ENCODE assay signal across 9 mouse cellular contexts in genomic region chr19:45742218-45742983, GRCm38 (mm10). TPM values are rescaled to one million over a fixed set of nuclear protein-coding genes. Genes with fewer than 3 reads are reported as not detected.
A peak's percentile ranks its signal among the peaks of the same experiment; 100 is the strongest.
DNase-seq lines count a peak whose midpoint lies in the region; ATAC-seq and TF ChIP-seq lines count a peak whose summit lies in the region.
"Had no signal": no experiment of that assay in that cellular context is flagged by ENCODE, and none has a peak within 500 bp of the region (broad histone marks: within the 10 kb centered on the region; RNA-seq: fewer than 3 reads in every experiment).

Fgf8 (minus strand) TSS chr19:45742915.

- H3K4me3 ChIP-seq in heart, embryonic 11.5 days (ENCODE audit: low read depth, low read length): peak within 1 kb of the TSS; percentile 54
- H3K4me3 ChIP-seq in E14TG2a.4 (replicated peaks; ENCODE audit: low read length): peak within 1 kb of the TSS; percentile 78
- H3K4me3 ChIP-seq in forebrain, embryonic 14.5 days (ENCODE audit: low read depth, low read length): peak within 1 kb of the TSS; percentile 31
- H3K4me3 ChIP-seq in limb, embryonic 13.5 days: peak within 1 kb of the TSS; percentile 53
- H3K4me3 ChIP-seq in stomach, embryonic 15.5 days (replicated peaks): peak within 1 kb of the TSS; percentile 40

- no peak within 1 kb of the TSS for H3K27ac ChIP-seq in heart, embryonic 11.5 days (ENCODE audit: low read depth, low read length)
- no peak within 1 kb of the TSS for H3K27ac ChIP-seq in forebrain, embryonic 14.5 days (ENCODE audit: low read depth, low read length)
- H3K27ac ChIP-seq in limb, embryonic 13.5 days: no peak within 1 kb of the TSS
- no peak within 1 kb of the TSS for H3K27ac ChIP-seq in stomach, embryonic 15.5 days

- H3K4me1 ChIP-seq in heart, embryonic 11.5 days (ENCODE audit: control insufficient read depth, insufficient read depth, low read length): peaks cover 25% of the 10 kb centered on the region
- peaks cover 53% of the 10 kb centered on the region for H3K4me1 ChIP-seq in E14TG2a.4 (replicated peaks; ENCODE audit: low read depth, low read length)
- H3K4me1 ChIP-seq in forebrain, embryonic 14.5 days (ENCODE audit: control insufficient read depth, insufficient read depth, low read length): peaks cover 7% of the 10 kb centered on the region
- H3K4me1 ChIP-seq in limb, embryonic 13.5 days: peaks cover 59% of the 10 kb centered on the region
- H3K4me1 ChIP-seq in stomach, embryonic 15.5 days: peaks cover 35% of the 10 kb centered on the region

- peaks cover 84% of the 10 kb centered on the region for H3K27me3 ChIP-seq in heart, embryonic 11.5 days (ENCODE audit: control insufficient read depth, insufficient read depth, low read length)
- peaks cover 84% of the 10 kb centered on the region for H3K27me3 ChIP-seq in E14TG2a.4 (ENCODE audit: insufficient read depth, low read length)
- peaks cover 82% of the 10 kb centered on the region for H3K27me3 ChIP-seq in forebrain, embryonic 14.5 days (replicated peaks; ENCODE audit: control insufficient read depth, insufficient read depth, low read length)
- H3K27me3 ChIP-seq in limb, embryonic 13.5 days: peaks cover 93% of the 10 kb centered on the region
- H3K27me3 ChIP-seq in stomach, embryonic 15.5 days (replicated peaks): peaks cover 88% of the 10 kb centered on the region

- TF ChIP-seq CTCF in E14TG2a.4 (conservative IDR thresholded peaks at IDR 0.05; ENCODE audit: low read length): no peak

- H3K36me3 ChIP-seq in heart, embryonic 11.5 days (ENCODE audit: control insufficient read depth, insufficient read depth, low read length): no peaks in the 10 kb centered on the region
- peaks cover 7% of the 10 kb centered on the region for H3K36me3 ChIP-seq in E14TG2a.4 (ENCODE audit: insufficient read depth, low read length)
- no peaks in the 10 kb centered on the region for H3K36me3 ChIP-seq in forebrain, embryonic 14.5 days (ENCODE audit: control insufficient read depth, insufficient read depth, low read length)
- no peaks in the 10 kb centered on the region for H3K36me3 ChIP-seq in limb, embryonic 13.5 days
- no peaks in the 10 kb centered on the region for H3K36me3 ChIP-seq in stomach, embryonic 15.5 days

- peak within 1 kb of the TSS; percentile 58; the same call in 1 of the 2 replicates for H3K9ac ChIP-seq in heart, embryonic 11.5 days (ENCODE audit: low read depth, low read length)
- peak within 1 kb of the TSS; percentile 48 for H3K9ac ChIP-seq in forebrain, embryonic 14.5 days (ENCODE audit: low read length)
- H3K9ac ChIP-seq in limb, embryonic 13.5 days: peak within 1 kb of the TSS; percentile 66
- H3K9ac ChIP-seq in stomach, embryonic 15.5 days: no peak within 1 kb of the TSS

- peak within 1 kb of the TSS; percentile 97 for H3K4me2 ChIP-seq in heart, embryonic 11.5 days
- H3K4me2 ChIP-seq in forebrain, embryonic 14.5 days (ENCODE audit: low read length): peak within 1 kb of the TSS; percentile 68
- H3K4me2 ChIP-seq in limb, embryonic 13.5 days (replicated peaks): peak within 1 kb of the TSS; percentile 93
- H3K4me2 ChIP-seq in stomach, embryonic 15.5 days: peak within 1 kb of the TSS; percentile 78

- no peak for DNase-seq in heart, adult 11 months
- DNase-seq in forebrain, embryonic 14.5 days (ENCODE audit: low spot score): no peak
- DNase-seq in right cerebral cortex, adult 2 months (ENCODE audit: low spot score in 2 of 2): no peak
- DNase-seq in layer of hippocampus, adult 8-10 months (ENCODE audit: low spot score in 2 of 2): no peak

- ATAC-seq in heart, embryonic 11.5 days (replicated peaks; ENCODE audit: insufficient number of reproducible peaks, low FRiP score, low TSS enrichment): no peak
- ATAC-seq in forebrain, embryonic 14.5 days: no peak
- no peak; the same call in 1 of the 2 replicates for ATAC-seq in limb, embryonic 13.5 days (ENCODE audit: low FRiP score, low read depth)
- ATAC-seq in stomach, embryonic 15.5 days (ENCODE audit: insufficient read depth, low FRiP score, low read depth): no peak

- under 1% methylated on average over 55 of the region's 68 CpGs for WGBS in heart, embryonic 11.5 days (ENCODE audit: insufficient replicate concordance)
- WGBS in forebrain, embryonic 14.5 days: under 1% methylated on average over 63 of the region's 68 CpGs
- under 1% methylated on average over 51 of the region's 68 CpGs for WGBS in limb, embryonic 13.5 days
- under 1% methylated on average over 51 of the region's 68 CpGs for WGBS in stomach, embryonic 15.5 days

- no peaks in the 10 kb centered on the region for H3K9me3 ChIP-seq in heart, embryonic 11.5 days (replicated peaks; ENCODE audit: control insufficient read depth, low read length)
- no peaks in the 10 kb centered on the region for H3K9me3 ChIP-seq in E14TG2a.4 (ENCODE audit: low read length)
- H3K9me3 ChIP-seq in forebrain, embryonic 14.5 days (replicated peaks; ENCODE audit: control insufficient read depth, low read length): no peaks in the 10 kb centered on the region
- H3K9me3 ChIP-seq in limb, embryonic 13.5 days: no peaks in the 10 kb centered on the region
- H3K9me3 ChIP-seq in stomach, embryonic 15.5 days: no peaks in the 10 kb centered on the region

RNA-seq across cellular contexts. Expression of gene Fgf8, which starts in this region (rescaled TPM):
- 0.66 and 0.73 TPM in 2 replicates for polyA plus RNA-seq in heart, embryonic 11.5 days (2014; fragmentation: Nextera tagmentation; extraction: Ambion mirVana)
- 0.88 and 2.4 TPM in 2 replicates for polyA plus RNA-seq in forebrain, embryonic 14.5 days (2014; fragmentation: Nextera tagmentation; extraction: Ambion mirVana)
- polyA plus RNA-seq in limb, embryonic 13.5 days (2015; fragmentation: Nextera tagmentation; extraction: Ambion mirVana): 2.7 and 3.5 TPM in 2 replicates
- polyA plus RNA-seq in stomach, embryonic 15.5 days (2015; fragmentation: Nextera tagmentation; extraction: Ambion mirVana): 0.17 TPM in 1 of 2 replicates, not detected in the other
- total RNA-seq in layer of hippocampus, adult 8-10 months (2022): not detected
- total RNA-seq: heart, adult 18-20 months had no signal
